Mouse (Mus musculus) layer of hippocampus, postnatal 10 days (tissue): ENCODE results near the gene Gm20388. TPM values are rescaled to one million over a fixed set of nuclear protein-coding genes. Genes with fewer than 3 reads are reported as not detected.
A peak's percentile ranks its signal among the peaks of the same experiment; 100 is the strongest.
"Not testable (repeated sequence)": the region's sequence is repeated elsewhere in the genome, so short reads cannot be mapped to it uniquely, and the experiment has no call there.

ENCODE experiments used
- DNase-seq, 2 experiments: peaks; one replicate each; pipeline ENCODE4 v3.0.0; 2021; ENCODE audit warnings: low spot score in 2 of 2
- total RNA-seq, 2 experiments: library from RNA; stranded (reverse); gene quantifications; 2 replicates each; pipeline ENCODE4 v1.2.3; 2021

Gm20388 gene
- total RNA-seq, 2 experiments from 2014 or later: not detected

DNA sequence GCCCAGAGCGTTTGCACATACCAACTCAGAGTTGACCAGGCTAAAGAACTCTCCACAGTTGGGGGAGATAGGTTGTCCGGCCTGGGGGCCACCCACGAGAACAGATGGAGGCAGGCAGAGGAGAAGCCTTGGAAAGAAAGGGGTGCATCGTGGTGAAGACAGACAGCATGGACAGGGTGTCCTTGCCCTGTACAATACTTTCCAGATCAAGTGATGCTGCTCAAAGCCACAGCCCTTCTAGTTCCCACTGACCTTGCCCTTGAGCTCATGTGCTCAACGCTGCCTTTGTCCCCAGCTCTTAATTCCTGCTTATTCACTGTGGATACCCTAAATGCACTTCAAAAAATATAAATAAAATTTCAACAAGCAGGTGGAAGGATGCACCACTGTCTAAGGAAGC lies 3363.8 kb downstream of the Gm20388 start:
- DNase-seq: no peak

DNA sequence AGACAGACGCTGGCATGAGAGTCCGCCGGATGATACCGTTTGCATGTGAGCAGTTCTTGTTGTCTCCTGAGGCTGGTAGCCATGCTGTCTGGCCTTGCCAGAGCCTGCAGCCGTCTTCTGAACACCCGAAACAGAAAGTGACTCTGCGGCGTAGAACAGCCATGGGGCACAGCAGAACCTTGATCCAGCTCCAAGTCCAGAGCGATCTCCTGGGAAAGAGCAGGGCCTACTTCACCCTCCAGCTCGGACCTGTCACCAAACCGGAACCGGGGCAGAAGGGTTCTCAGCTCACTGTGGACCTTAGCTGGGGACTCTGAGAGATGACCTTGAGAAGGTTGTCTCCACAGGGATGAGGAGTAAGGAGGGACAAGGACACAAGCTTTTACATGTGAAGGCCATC lies 3364.5 kb downstream of the Gm20388 start:
- no peak for DNase-seq

DNA sequence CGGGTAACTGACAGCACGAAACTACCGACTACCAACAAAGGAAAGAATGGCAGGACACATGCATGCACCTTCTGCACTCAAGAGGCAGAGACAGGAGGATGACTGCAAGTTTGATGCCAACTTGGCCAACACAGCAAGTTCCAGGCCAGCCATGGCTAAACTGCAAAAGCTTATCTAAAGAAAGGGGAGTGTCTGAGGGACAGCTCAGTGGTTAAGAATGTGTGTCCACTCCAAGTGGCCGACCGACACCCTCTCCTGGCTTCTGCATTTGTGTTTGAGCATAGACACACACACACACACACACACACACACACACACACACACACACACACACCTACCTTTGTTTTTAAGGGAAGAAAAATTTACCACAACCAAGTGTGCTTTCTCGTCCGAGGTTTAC lies 3367.8 kb downstream of the Gm20388 start:
- no peak for DNase-seq

GRCm38 (mm10) chr8:123279828-123280227 lies 3369.2 kb downstream of the Gm20388 start:
- no peak for DNase-seq

DNA sequence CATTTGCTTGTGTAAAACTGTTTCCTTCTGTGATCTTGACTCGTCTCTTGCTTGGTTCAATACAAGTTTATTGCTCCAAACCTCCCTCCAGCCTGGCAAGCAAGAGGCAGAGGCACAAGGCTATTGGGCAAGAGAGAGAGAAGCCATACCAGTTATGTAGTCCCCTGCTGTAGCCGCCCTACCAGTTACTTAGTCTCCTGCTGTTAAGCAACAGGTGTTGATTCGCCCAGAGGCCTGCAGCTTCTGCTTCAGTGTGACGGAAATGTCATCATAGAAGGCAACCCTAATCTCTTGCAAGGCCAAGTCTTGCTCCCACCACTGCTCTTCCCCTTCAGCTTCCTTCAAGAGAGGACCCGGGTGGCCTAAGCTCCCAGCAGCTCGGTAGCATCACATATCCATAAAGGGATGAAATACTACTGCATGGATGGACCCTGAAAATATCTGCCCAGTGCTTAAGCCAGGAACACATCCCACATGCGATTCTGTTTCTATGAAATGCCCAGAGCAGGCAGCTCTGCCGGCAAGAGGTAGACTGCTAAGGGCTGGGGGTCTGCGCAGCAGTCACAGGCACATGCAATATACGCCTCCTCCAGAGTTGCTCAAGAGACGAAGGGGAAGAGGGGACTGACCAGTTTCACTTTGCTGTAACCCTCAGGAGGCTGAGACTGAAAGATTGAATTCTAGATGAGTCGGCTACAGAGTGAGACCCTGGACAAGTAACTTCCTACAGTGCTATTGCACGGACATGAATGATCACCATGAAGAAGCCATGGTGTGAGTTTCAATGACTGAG lies 3369.9 kb downstream of the Gm20388 start:
- DNase-seq: no peak

- not testable (repeated sequence) for DNase-seq
Observed at GRCm38 (mm10) chr8:123282994-123283393, 3372.4 kb downstream of the Gm20388 start.

GRCm38 (mm10) chr8:123283991-123284390 lies 3373.3 kb downstream of the Gm20388 start:
- DNase-seq: no peak

GRCm38 (mm10) chr8:123284493-123284892 lies 3373.9 kb downstream of the Gm20388 start:
- DNase-seq: no peak

DNA sequence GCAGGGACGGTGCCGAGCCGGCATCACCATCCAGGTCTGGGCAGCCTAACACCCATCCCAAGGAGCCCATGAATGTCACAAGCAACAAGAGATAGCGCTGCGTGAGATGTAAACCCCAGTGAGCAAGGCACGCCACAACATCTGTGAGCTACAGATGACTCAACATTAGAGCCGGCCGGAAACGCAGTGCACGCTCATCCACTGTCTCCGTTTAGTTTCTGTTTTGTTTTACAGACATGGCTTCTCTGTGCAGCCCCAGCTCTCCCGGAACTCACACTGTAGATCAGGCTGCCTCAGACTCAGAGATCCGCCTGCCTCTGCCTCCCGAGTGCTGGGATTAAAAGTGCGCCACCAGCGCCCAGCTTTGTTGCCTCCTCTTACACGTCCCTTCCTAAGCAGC lies 3376.7 kb downstream of the Gm20388 start:
- no peak for DNase-seq

GRCm38 (mm10) chr8:123290166-123290565 lies 3379.5 kb downstream of the Gm20388 start:
- DNase-seq: peak; percentile 52 to 57

DNA sequence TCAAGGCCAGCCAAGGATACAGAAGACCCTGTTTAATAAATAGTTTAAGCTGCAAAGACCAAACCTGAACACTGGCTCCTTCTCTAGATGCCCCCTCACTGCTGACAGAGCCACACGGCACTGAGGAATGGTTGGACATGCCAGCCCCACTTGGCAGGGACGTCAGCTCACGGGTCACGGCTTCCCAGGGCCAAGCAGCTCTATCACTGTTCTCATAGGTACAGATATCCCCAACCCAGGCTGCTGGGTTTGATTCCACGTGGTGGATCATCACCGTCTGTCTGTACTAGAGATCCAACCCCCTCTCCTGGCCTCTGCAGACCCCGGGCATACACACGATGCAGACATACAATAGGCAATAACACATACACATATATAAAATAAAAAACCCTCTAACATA lies 3380.0 kb downstream of the Gm20388 start:
- DNase-seq: no peak

- DNase-seq: no peak
Observed at GRCm38 (mm10) chr8:123291716-123292115, 3381.1 kb downstream of the Gm20388 start.

DNA sequence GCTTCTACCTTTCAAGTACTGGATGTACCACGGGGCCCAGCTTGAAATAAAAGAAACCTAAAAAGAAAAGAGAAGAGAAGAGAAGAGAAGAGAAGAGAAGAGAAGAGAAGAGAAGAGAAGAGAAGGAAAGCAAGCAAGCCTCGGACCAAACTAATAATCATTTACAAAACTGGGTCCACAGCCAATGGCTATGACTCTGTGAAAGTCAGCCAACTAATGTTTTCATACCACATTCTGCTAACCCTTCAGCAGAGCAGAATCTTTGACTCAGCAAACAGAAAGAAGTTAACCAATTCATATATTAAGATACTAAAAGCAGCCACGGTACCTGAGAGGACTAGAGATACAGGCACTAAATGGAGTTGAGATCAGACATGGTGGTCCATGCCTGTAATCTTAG lies 3381.6 kb downstream of the Gm20388 start:
- DNase-seq: no peak

DNA sequence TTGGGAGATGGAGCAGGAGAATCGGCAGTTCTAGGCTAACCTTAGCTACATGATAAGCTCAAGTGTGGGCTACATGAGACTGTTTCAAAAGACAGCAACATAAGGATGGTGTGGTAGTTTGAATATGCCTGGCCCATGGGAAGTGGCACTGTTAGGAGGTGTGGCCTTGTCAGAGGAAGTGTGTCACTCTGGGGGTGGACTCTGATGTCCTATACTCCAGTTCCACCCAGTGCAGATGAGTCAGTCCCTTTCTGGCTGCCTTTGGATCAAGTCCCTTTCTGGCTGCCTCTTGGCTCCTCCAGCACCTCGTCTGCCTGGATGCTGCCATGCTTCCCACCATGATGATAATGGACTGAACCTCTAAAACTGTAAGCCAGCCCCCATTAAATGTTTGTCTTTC lies 3382.1 kb downstream of the Gm20388 start:
- DNase-seq: no peak

GRCm38 (mm10) chr8:123298301-123298700 lies 3387.7 kb downstream of the Gm20388 start:
- no peak for DNase-seq

DNA sequence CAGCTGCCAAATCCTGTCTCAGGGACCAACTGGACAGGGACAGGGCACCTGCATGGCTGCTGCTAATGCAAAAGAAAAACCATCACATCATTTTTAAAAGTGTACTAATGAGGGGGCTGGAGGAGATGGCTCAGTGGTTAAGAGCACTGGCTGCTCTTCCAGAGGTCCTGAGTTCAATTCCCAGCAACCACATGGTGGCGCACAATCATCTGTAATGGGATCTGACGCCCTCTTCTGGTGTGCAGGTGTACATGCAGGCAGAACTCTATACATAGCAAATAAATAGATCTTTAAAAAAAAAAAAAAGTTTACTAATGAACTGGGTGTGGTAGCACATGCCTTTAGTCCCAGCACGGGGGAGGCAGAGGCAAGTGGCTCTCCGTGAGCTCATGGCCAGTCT lies 3398.1 kb downstream of the Gm20388 start:
- no peak for DNase-seq

GRCm38 (mm10) chr8:123317781-123318466 lies 3407.3 kb downstream of the Gm20388 start:
- no peak for DNase-seq

DNA sequence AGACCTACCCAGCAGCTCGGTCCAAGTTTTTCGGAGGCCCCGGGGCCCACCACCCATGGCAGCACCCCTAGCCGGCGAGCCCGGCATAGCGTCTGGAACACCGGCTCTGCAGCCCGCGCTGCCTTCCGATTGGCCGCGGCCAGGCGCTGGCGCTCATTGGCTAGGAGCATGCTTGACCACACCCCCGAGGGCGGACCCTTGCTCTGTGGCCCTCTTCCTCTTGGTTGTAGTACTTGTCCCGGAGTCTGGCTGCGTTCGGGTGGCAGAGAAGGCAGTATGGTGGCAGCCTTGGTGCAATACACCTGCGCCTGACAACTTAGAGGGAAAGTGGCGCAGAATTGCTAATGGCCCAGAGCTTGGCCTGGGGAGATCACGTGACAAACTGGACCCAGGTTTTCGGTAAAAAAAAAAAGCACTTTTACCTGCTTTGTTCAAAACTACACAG lies 3407.8 kb downstream of the Gm20388 start, which contains the start of gene Fanca:
Gene Fanca, minus strand, starts transcription at position 110 of the 445 bp plus-strand sequence.
- peak; percentile 87 to 92 for DNase-seq

DNA sequence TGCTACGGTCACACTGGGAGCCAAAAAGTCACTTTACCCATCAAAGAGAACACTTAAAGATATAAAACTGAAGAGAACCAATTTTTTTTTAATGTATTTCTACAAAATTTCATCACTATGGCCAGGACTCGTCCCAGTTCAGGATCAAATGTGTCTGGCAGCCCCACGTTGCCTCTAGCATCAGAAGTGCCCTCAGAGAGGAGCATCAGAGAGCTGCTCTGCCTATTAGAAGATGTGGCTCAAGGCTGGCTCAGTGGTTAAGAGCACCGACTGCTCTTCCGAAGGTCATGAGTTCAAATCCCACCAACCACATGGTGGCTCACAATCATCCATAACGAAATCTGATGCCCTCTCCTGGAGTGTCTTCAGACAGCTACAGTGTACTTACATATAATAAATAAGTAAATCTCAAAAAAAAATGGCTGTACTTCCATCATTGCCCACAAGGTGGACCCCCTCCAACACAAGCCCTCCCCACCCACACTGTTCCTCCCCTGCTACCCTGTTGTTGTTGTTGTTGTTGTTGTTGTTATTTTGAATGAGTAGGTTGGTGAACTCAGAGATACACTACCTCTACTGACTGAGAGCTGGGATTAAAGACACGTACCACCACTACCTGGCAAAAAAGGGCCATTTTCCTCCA lies 3409.0 kb downstream of the Gm20388 start:
- peak; percentile 16 to 47 for DNase-seq

DNA sequence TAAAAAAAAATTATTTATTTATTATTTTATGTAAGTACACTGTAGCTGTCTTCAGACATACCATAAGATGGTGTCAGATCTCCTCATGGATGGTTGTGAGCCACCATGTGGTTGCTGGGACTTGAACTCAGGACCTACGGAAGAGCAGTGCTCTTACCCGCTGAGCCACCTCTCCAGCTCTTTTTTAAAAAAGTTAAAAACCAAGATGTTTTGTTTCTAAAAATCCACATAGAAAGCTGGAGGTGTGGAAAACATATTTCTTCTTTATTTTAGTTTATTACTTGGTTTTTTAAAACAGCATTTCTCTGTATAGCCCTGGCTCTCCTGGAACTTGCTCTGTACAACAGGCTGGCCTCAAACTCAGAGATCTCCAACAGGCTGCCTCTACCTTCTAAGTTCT lies 3417.9 kb downstream of the Gm20388 start:
- no peak for DNase-seq

DNA sequence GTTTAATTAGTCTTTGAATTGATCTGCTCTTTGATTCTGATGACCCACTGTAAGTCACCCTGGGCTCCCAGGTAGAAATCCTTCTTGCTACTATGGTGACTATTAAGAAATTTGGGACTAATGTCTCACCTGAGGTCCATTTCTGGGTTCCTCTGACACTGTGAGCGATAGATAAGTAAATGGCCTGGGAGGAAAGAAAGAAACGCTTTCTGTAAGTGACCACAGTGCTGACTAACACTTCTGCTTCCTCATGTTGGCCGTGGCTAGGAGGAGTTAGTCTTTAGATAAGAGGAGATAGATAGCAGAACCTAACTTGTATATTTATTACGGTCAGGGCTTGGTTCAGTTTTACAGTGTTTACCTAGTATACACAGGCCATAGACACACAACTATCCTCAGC lies 3418.7 kb downstream of the Gm20388 start:
- DNase-seq: no peak

- DNase-seq: no peak
Observed at GRCm38 (mm10) chr8:123329961-123330360, 3419.3 kb downstream of the Gm20388 start.
